Mouse (Mus musculus): ENCODE results near the gene Mast3. TPM values are rescaled to one million over a fixed set of nuclear protein-coding genes. Genes with fewer than 3 reads are reported as not detected.

The Mast3 gene
- 9.1 and 10.1 TPM in 2 replicates for polyA plus RNA-seq (2014; fragmentation: Nextera tagmentation; extraction: Ambion mirVana)

GRCm38 (mm10) chr8:70804481-70805206 lies at the start of gene Mast3:
Gene Mast3, minus strand, starts transcription at chr8:70805054.
- H3K27me3 ChIP-seq (ENCODE audit: control insufficient read depth, insufficient read depth, low read length) = peaks cover 30% of the 10 kb centered on the region
- no peak within 1 kb of the TSS for H3K27ac ChIP-seq (ENCODE audit: low read depth, low read length)
- under 1% methylated on average over 45 of the region's 45 CpGs for WGBS
- peak within 1 kb of the TSS; percentile 41 for H3K4me3 ChIP-seq (ENCODE audit: low read depth, low read length)
- H3K9me3 ChIP-seq (ENCODE audit: control insufficient read depth, low read length) = no peaks in the 10 kb centered on the region
- peaks cover 6% of the 10 kb centered on the region for H3K4me1 ChIP-seq (ENCODE audit: control insufficient read depth, insufficient read depth, low read length)
- H3K9ac ChIP-seq (ENCODE audit: low read length) = no peak within 1 kb of the TSS; the same call in 1 of the 2 replicates
- DNase-seq (ENCODE audit: low spot score, missing footprints) (peak; percentile 97), ATAC-seq (ENCODE audit: low FRiP score) (peak; percentile 91)
- no peaks in the 10 kb centered on the region for H3K36me3 ChIP-seq (ENCODE audit: control insufficient read depth, insufficient read depth, low read length)
- peak within 1 kb of the TSS; percentile 69 for H3K4me2 ChIP-seq

DNA sequence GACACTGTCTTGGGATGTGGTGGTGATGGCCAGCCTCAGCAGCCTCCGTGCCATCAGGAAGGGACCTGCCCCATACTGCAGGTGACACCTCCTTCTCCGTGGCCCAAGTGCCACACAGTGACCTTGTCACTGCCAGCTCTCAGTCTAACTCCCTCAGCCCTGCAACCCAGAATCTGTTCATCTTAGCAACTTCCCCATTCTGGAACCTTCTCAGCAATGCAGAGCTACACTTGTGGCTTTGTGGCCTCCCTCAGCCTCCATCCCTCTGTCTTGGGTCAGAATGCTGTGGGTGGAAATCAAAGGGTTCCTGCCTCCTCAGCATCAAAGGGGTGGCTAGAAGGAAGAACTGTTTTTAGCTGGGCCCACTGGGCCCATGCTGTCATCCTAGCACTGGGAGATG lies 49.0 kb upstream of the Mast3 start:
- Histone ChIP-seq H3K36me3 (ENCODE audit: control insufficient read depth, insufficient read depth, low read length) (no peaks in the 10 kb centered on the region; the same call in 1 of the 2 replicates), H3K9ac (ENCODE audit: low read length) (no peak overlapping the region), H3K9me3 (ENCODE audit: control insufficient read depth, low read length) (no peaks in the 10 kb centered on the region), H3K27me3 (ENCODE audit: control insufficient read depth, insufficient read depth, low read length) (no peaks in the 10 kb centered on the region; the same call in 1 of the 2 replicates), H3K4me3 (ENCODE audit: low read depth, low read length) (no peak overlapping the region), H3K4me1 (ENCODE audit: control insufficient read depth, insufficient read depth, low read length) (peaks cover 28% of the 10 kb centered on the region), H3K4me2 (no peak overlapping the region), H3K27ac (ENCODE audit: low read depth, low read length) (no peak overlapping the region)
- DNase-seq (ENCODE audit: low spot score, missing footprints) (no peak), ATAC-seq (ENCODE audit: low FRiP score) (no peak)
- WGBS = 78% methylated on average over 2 of the region's 2 CpGs

DNA sequence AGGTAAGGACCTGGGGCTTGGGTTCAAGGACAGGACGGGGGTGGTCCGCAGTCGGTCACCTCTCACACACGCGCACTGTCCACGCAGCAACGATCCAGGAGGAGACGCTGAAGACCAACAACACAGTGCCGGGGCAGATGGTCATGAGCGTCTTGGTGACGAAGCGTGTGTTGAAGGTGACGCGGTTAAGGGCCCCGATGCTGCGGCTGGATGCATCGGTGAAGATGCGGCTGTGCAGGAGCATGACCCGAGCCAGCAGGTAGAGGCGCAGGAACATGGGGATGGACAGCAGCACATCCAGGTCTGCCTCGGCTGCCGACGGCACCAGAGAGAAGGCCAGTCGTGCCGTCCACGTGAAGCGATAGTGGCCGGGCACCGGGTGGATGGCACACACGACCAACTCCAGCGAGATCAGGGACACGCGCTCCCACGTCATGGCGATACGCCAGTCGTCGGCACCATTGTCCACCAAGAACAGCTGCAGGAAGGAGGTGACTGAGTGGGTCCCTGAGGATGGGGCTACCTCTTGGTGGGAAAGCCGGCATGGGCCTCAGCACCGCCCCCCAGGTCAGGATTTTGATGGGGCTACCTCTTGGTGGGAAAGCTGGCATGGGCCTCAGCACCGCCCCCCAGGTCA lies 47.9 kb upstream of the Mast3 start:
- DNase-seq (ENCODE audit: low spot score, missing footprints) (no peak), ATAC-seq (ENCODE audit: low FRiP score) (no peak)
- Histone ChIP-seq H3K9ac (ENCODE audit: low read length) (no peak overlapping the region), H3K9me3 (ENCODE audit: control insufficient read depth, low read length) (no peaks in the 10 kb centered on the region), H3K27ac (ENCODE audit: low read depth, low read length) (no peak overlapping the region), H3K36me3 (ENCODE audit: control insufficient read depth, insufficient read depth, low read length) (no peaks in the 10 kb centered on the region; the same call in 1 of the 2 replicates), H3K4me2 (no peak overlapping the region), H3K4me1 (ENCODE audit: control insufficient read depth, insufficient read depth, low read length) (peaks cover 18% of the 10 kb centered on the region), H3K27me3 (ENCODE audit: control insufficient read depth, insufficient read depth, low read length) (no peaks in the 10 kb centered on the region; the same call in 1 of the 2 replicates), H3K4me3 (ENCODE audit: low read depth, low read length) (no peak overlapping the region)
- WGBS = 91% methylated on average over 41 of the region's 41 CpGs

DNA sequence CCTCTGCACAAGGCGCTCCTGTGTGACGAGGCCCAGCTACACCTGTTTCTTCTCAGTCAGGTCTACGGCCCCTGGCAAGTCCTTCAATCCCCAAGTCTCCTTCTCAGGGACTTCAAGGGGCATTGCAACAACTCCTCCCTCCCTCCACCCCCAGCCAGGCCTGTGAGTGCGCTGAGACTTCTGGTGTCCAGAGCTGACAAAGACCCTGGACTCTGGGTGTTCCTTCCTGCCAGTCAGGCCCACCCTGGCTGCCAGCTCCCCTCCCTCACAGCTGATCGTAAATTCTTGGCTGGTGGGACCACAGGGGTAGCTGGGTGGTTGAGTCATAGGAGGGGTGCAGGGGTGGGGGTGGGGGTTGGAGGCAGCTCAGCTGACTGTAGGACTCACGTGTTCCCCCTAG lies 47.0 kb upstream of the Mast3 start:
- Histone ChIP-seq H3K36me3 (ENCODE audit: control insufficient read depth, insufficient read depth, low read length) (no peaks in the 10 kb centered on the region; the same call in 1 of the 2 replicates), H3K4me3 (ENCODE audit: low read depth, low read length) (no peak overlapping the region), H3K27me3 (ENCODE audit: control insufficient read depth, insufficient read depth, low read length) (no peaks in the 10 kb centered on the region; the same call in 1 of the 2 replicates), H3K9me3 (ENCODE audit: control insufficient read depth, low read length) (no peaks in the 10 kb centered on the region), H3K4me1 (ENCODE audit: control insufficient read depth, insufficient read depth, low read length) (peaks cover 9% of the 10 kb centered on the region; the same call in 1 of the 2 replicates), H3K27ac (ENCODE audit: low read depth, low read length) (no peak overlapping the region), H3K4me2 (no peak overlapping the region), H3K9ac (ENCODE audit: low read length) (no peak overlapping the region)
- ATAC-seq (ENCODE audit: low FRiP score) (no peak), DNase-seq (ENCODE audit: low spot score, missing footprints) (no peak)
- 71% methylated on average over 6 of the region's 6 CpGs for WGBS

DNA sequence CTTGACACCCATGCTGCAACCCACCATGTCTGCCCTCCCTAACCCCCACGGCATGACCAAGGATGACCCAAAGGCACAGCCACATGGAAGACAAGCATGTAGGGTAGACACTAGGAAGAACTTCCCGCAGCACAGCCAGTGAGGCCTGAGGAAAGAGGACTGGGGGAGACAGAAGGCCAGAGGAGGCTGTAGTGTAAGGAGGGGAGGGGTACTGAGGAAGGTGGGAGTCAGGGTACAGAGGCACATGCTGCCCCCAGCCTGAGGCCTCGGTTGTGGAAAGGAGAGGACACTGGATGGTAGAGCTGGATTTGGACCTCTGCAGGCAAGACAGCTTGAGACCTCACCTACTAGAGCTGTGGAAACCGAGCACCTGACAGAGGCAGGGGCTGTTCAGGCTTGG lies 46.1 kb upstream of the Mast3 start:
- H3K4me2 ChIP-seq = no peak overlapping the region
- WGBS = 89% methylated on average over 4 of the region's 4 CpGs
- H3K4me3 ChIP-seq (ENCODE audit: low read depth, low read length) = no peak overlapping the region
- H3K4me1 ChIP-seq (ENCODE audit: control insufficient read depth, insufficient read depth, low read length) = peaks cover 4% of the 10 kb centered on the region; the same call in 1 of the 2 replicates
- no peaks in the 10 kb centered on the region; the same call in 1 of the 2 replicates for H3K36me3 ChIP-seq (ENCODE audit: control insufficient read depth, insufficient read depth, low read length)
- no peaks in the 10 kb centered on the region for H3K9me3 ChIP-seq (ENCODE audit: control insufficient read depth, low read length)
- H3K27me3 ChIP-seq (ENCODE audit: control insufficient read depth, insufficient read depth, low read length) = no peaks in the 10 kb centered on the region; the same call in 1 of the 2 replicates
- no peak overlapping the region for H3K9ac ChIP-seq (ENCODE audit: low read length)
- ATAC-seq (ENCODE audit: low FRiP score) (no peak), DNase-seq (ENCODE audit: low spot score, missing footprints) (no peak)
- H3K27ac ChIP-seq (ENCODE audit: low read depth, low read length) = no peak overlapping the region

- no peaks in the 10 kb centered on the region; the same call in 1 of the 2 replicates for H3K27me3 ChIP-seq (ENCODE audit: control insufficient read depth, insufficient read depth, low read length)
- no peak overlapping the region for H3K27ac ChIP-seq (ENCODE audit: low read depth, low read length)
- DNase-seq (ENCODE audit: low spot score, missing footprints) = no peak
- no peak overlapping the region for H3K4me3 ChIP-seq (ENCODE audit: low read depth, low read length)
- no peak for ATAC-seq (ENCODE audit: low FRiP score)
- peaks cover 4% of the 10 kb centered on the region; the same call in 1 of the 2 replicates for H3K4me1 ChIP-seq (ENCODE audit: control insufficient read depth, insufficient read depth, low read length)
- no peak overlapping the region for H3K4me2 ChIP-seq
- H3K9ac ChIP-seq (ENCODE audit: low read length) = no peak overlapping the region
- no peaks in the 10 kb centered on the region; the same call in 1 of the 2 replicates for H3K36me3 ChIP-seq (ENCODE audit: control insufficient read depth, insufficient read depth, low read length)
- WGBS = 80% methylated on average over 7 of the region's 7 CpGs
- no peaks in the 10 kb centered on the region for H3K9me3 ChIP-seq (ENCODE audit: control insufficient read depth, low read length)
Observed at GRCm38 (mm10) chr8:70850132-70850845, 45.4 kb upstream of the Mast3 start.

DNA sequence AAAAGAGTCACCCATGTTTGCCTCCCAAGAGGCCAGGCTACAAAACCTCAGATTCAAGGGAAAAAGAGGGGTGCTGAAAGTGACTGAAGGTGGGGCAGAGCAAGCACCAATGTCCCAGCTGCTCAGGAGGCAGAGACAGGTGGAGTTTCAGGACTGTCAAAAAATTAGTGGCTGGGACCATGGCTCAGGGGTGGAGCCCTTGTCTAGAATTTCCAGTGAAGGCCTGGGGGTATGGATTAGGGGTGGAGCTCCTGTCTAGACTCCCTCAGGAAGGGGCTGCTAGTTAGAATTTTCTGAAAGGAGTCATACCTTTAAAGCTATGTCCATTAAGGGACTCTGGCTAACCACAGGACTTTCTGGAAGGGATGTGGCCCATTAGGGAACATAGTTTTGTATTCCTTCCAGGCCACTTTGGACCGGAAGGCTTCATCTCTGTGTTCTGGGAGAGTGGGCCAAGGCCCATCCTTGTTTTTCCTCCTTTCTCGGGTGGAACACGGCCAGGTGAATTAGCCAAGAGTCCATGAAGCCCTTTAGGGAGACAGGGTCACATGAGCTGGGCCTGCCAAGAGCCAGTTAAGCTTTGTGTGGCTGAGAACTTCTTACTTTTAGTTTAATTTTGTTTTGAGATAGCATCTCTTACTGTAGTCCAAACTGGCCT lies 44.6 kb upstream of the Mast3 start:
- no peak overlapping the region for H3K9ac ChIP-seq (ENCODE audit: low read length)

DNA sequence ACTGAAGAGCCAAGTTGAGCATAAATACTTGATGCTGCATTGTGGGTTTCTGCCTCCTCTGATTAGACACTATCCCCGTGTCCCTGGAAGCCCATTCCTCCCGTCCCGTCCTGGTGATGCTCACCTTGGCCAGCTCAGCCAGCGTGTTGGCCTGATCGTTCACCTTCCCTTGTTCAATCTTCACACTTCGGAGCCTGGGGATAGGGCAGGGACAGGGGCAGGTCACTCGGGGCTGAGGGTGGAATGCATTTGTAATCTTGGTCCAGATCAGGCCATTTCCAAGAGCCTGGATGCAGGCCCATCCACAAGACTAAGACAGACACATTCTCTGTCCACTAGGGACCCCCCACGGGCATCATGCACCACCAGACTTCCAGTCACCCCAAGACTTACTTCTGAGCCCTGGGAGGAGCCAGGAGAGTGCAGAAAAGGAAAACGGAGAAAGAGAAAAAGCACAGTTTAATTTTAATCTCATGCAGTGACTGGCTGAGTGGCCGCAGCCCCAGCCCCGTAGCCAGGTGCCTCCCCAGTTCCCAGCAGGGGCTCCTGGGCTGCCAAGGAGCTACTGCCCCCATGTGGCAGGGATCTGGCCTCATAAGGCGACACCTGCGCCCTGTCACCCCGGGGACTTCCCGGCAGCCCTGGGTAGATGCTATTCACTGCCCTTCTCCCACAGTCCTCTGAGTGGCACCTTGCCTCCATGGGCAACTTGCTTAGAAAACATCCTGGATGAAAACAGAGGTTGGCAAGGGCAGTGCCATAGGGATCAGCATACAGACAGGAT lies 41.7 kb upstream of the Mast3 start:
- H3K9ac ChIP-seq (ENCODE audit: low read length) = no peak overlapping the region
- 53% methylated on average over 15 of the region's 15 CpGs for WGBS
- DNase-seq (ENCODE audit: low spot score, missing footprints) (no peak), ATAC-seq (ENCODE audit: low FRiP score) (no peak)
- H3K9me3 ChIP-seq (ENCODE audit: control insufficient read depth, low read length) = no peaks in the 10 kb centered on the region
- H3K27ac ChIP-seq (ENCODE audit: low read depth, low read length) = no peak overlapping the region
- no peaks in the 10 kb centered on the region for H3K36me3 ChIP-seq (ENCODE audit: control insufficient read depth, insufficient read depth, low read length)
- H3K4me1 ChIP-seq (ENCODE audit: control insufficient read depth, insufficient read depth, low read length) = no peaks in the 10 kb centered on the region
- H3K4me3 ChIP-seq (ENCODE audit: low read depth, low read length) = no peak overlapping the region
- no peak overlapping the region for H3K4me2 ChIP-seq
- H3K27me3 ChIP-seq (ENCODE audit: control insufficient read depth, insufficient read depth, low read length) = no peaks in the 10 kb centered on the region

More for the DNA sequence above, 44.6 kb upstream of the Mast3 start:
- H3K4me1 ChIP-seq (ENCODE audit: control insufficient read depth, insufficient read depth, low read length) = no peaks in the 10 kb centered on the region
- no peak overlapping the region for H3K27ac ChIP-seq (ENCODE audit: low read depth, low read length)
- H3K27me3 ChIP-seq (ENCODE audit: control insufficient read depth, insufficient read depth, low read length) = no peaks in the 10 kb centered on the region; the same call in 1 of the 2 replicates
- H3K4me3 ChIP-seq (ENCODE audit: low read depth, low read length) = no peak overlapping the region
- ATAC-seq (ENCODE audit: low FRiP score) (no peak), DNase-seq (ENCODE audit: low spot score, missing footprints) (no peak)
- H3K4me2 ChIP-seq = no peak overlapping the region
- whole genome bisulfite sequencing = 85% methylated on average over 3 of the region's 3 CpGs
- no peaks in the 10 kb centered on the region for H3K9me3 ChIP-seq (ENCODE audit: control insufficient read depth, low read length)
- no peaks in the 10 kb centered on the region for H3K36me3 ChIP-seq (ENCODE audit: control insufficient read depth, insufficient read depth, low read length)
